Mouse (Mus musculus): ENCODE measurements at regions not wholly inside any gene's neighbourhood (a gene's known extent, or its start where the extent isn't known, plus 50 kb on each side); places are given as distances from the start of the nearest gene placed in this dataset.

GRCm38 (mm10) chr4:12263197-12263596 is 91.4 kb upstream of the Fam92a start:
- no peak for DNase-seq (ENCODE audit: low spot score)

GRCm38 (mm10) chr4:12247994-12248393 is 76.2 kb upstream of the Fam92a start:
- no peak for DNase-seq (ENCODE audit: low spot score)

GRCm38 (mm10) chr4:12246595-12246994 is 74.8 kb upstream of the Fam92a start:
- no peak for DNase-seq (ENCODE audit: low spot score)

GRCm38 (mm10) chr4:12240941-12241571 is 69.2 kb upstream of the Fam92a start:
- DNase-seq (ENCODE audit: low spot score): peak; percentile 10

GRCm38 (mm10) chr4:12230731-12231130 is 58.9 kb upstream of the Fam92a start:
- no peak for DNase-seq (ENCODE audit: low spot score)

Data from T-cell, adult 2 months (primary cell).